Mouse (Mus musculus) kidney, adult 18-20 months (tissue): ENCODE results near the gene Pde11a.

Experiments
- DNase-seq: peaks from one replicate; pipeline ENCODE4 v3.0.0; 2021

Gene Pde11a

DNA sequence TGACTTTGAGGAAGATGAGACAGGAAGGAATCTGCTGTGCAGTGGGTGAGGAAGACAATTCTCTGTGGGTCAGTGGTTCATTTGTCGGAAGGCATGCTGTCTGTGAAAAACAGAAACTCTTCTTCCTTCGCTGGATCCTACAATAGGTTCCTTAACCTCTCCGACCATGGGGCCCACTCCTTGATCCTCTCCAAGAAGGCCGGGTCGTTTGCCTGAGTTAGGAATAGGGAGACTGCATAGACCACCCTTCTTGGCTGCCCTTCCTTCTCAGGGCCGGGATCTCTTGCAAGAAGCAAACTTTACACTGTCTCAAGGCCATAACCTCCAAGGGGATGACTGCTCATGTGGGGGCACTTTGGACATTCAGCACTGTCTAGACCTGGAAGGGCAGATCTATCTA lies 19.3 kb downstream of the Pde11a start:
- DNase-seq = no peak

DNA sequence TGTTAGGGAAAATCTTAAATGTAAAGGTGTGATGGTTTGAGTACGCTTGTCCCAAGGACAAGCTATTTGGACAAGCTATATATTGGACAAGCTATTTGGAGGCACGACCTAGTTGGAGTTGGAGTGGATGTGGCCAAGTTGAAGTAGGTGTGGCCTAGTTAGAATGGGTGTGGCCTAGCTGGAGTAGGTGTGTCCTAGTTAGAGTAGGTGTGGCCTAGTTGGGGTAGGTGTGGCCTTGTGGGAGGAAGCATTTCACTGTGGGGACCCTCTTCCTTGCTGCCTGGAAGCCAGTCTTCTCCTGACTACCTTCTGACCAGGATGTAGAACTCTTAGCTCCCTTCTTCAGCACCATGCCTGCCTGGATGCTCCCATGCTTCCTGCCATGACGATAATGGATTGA lies 50.9 kb downstream of the Pde11a start:
- DNase-seq = no peak

DNA sequence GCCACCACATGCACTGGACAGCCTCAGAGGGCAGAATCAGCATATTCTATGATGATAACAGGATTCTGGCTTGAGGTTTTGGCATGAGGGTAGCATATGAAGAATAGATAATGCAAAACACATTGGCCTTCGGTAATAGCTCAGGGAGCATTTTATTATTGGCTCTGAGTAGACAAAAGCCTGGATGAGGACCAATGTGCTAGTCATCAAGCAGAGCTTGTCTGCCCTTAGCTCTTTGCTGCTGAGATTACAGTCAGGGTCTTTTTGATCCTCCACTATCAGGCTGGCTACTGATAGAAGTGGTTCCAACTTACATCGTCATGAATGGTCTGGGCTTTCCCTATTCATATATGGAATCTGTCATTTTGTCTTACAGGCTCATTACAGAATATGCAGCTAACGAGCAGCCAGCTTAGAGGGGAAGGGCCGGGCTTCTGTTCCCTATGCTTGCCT lies 52.3 kb downstream of the Pde11a start:
- no peak for DNase-seq

DNA sequence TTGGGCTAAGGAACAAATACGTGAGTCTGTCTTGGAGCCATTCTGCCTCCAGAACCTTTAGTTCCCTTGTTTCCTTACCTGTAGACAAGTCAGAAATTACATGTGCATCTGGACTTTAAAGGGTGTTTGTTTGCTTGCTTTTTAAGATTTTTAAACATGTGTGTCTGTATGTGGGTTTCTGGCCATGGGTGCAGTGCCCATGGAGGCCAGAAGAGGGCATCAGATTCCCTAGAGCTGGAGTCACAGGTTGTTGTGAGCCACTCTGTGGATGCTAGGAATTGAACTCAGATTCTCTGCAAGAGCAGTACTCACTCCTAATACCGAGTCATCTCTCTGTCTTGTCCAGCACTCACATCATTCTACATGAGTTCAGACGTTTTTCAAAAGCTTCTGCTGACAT lies 53.4 kb downstream of the Pde11a start:
- no peak for DNase-seq

DNA sequence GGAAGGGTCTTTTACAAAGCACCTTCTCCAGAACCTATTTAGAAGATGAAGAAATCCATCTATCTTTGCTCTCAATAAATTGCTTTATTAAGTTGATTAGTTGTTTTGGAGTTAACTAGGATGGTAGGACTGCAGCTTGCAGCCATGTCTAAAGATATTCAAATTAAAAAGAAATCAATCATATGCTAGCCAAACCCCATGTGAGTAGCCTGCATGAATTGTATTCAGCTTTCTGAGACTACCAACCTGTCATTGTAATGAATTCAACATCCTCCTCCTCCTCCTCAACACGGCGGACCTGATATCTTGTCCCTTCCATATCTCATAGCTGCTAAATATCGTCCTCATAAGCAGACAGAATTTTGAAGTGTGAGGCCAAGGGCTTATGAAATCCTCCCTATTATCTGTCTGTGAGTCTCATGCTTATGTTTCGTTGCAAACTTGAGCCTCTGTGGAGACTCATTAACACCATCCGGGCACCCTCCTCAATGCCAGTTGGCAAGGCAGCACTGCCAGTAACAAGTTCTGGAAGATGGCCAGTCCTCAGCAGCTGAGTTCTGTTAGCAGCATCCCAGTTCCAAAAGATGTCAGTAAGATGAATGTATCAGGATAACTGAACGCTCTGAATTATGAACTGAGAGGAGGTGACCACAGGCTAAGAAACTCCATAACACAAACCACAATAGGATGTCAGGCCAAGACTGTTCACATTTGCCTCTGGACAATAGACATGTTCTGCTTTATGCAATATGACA lies 55.0 kb downstream of the Pde11a start:
- no peak for DNase-seq

DNA sequence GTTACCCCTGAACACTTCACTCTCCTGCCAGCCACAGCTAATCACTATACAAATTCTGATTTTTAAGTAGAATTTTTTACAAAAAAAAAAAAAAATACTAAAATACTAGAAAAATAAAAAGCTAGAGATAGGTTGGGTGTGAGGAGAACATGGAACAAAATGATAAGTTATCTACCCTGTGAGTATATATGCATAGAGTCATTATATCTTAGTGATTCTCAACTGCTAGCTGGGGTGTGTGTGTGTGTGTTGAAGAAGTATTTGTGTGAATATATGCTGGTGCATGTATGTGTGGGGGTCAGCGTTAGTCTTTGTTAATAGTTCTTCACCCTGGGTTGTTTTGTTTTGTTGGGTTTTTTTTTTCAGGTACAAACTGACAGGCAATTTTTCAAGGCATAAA lies 69.1 kb downstream of the Pde11a start:
- no peak for DNase-seq

DNA sequence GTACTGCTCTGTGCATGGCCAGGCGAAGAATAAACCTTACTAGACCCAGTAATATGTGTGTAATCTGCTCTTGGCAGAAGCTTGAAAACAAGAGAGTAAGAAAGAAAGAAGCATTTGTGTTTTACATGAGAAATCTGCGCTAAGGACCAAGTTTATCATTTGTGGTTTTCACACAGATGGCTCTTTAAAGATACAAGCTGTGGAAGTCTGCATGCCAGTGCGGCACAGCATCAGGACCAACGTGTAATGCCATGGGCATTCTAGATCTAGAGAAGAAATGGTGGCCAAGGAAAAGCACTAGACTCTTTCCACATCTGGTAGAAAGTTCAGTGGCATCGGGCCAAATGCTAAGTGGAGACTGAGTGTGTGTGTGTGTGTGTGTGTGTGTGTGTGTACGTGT lies 71.2 kb downstream of the Pde11a start:
- DNase-seq = no peak

DNA sequence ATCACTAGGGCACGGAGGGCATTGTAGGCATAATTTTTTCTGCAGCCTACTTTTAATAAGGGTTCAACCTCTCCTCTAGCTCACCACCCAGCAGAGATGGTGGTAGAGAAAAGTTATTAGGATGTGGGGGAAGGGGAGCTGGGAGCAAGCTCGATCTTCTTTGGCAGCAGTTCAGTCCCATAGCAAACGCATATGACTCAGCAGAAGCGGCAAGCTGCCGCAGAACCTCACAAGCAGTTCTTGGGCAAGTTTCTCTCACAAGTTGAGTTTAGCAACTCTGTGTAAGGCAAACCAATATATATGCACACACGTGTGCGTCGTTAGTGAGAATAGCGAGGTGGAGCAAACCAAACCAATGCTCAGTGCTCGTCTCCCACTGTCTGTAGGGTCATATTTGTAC lies 72.0 kb downstream of the Pde11a start:
- no peak for DNase-seq

DNA sequence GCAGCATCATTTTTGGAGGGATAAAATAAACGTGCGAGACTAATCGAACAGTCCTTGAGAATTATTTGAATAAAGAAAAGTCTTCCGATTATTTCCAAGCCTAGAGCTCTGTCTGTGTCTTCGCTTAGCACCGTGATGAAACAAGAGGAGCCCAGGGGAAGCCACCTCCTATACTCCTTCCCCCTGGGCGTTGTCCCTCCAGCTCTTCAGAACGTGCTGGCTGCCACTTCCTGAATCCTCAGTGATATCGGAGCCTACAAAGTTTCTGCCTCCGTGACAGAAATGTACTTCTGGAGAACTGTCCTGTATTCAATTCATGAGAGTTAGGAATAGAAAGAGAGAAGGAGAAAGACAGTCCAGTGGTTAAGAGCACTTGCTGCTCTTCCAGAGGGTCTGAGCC lies 74.3 kb downstream of the Pde11a start:
- no peak for DNase-seq

DNA sequence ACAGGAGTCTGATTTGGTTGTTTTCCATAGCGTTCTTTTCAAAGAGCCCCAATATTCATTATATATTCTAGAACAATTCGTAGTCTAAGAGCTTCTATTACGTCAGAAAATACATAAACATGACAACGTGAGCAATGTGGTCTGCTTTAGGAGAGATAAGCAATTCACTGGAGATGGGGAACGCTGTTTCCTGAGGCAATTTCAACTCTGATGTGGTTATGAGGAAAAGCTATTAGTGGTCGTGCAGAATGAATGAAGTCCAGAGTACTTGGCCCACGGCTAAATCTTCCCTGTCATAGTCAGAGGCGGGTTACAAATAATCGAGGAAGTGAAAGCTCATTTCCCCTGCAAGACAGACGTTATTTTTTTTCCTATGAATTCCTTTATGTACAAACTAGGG lies 75.9 kb downstream of the Pde11a start:
- no peak for DNase-seq

DNA sequence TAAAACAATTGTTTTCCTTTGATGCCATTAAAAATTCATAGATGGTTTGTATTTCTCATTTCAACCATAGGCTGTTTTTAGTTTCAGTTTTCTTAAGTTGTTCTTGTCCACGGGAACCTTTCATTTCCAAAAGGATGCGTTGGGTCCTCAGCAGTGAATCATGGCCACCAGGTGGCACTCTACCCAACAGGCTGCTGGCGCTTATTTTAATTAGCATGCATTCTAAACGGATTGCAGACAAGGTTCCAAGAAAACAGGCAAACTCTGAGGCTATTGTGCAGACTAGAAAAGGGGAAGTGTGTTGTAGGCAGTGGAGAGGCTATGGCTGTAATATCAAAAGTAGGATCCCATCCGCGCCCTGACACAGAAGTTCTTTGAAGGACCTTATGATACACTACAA lies 83.7 kb downstream of the Pde11a start:
- DNase-seq = peak; percentile 73

DNA sequence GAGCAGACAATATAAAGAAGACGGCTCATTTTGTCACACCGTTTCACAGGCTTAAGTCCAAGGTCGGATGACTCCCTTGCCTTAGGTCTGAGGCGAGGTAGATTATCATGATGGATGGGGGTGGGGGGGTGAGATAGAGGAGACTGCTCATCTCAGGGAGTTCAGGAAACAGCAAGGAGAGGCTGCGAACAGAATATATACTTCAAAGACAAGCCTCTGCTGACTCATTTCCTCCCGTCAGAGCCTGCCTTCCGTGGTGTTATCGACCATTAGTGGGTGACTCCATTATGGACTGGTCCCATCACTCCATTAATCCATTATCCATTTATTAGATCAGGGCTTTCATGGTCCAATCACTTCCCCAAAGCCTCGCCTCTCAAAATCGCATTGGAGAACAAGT lies 87.2 kb downstream of the Pde11a start:
- no peak for DNase-seq

DNA sequence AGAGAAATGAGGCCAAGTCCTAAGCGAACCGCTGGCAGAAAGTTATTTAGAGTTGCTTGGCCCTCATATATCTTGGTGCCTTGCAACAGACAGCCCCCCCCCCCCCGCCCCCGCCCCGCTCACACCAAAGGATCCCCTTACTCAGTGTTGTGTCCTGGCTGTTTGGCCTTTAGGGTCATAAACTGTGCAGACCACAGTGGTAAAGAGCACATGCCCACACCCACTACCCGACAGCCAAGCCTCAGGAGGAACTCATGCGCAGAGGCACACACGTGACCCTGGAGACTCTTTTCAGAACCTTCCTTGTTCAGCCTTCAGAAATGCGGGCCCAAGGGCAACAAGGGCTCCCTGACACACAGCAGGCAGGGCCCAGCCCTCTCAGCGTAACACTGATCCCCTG lies 90.3 kb downstream of the Pde11a start:
- no peak for DNase-seq

DNA sequence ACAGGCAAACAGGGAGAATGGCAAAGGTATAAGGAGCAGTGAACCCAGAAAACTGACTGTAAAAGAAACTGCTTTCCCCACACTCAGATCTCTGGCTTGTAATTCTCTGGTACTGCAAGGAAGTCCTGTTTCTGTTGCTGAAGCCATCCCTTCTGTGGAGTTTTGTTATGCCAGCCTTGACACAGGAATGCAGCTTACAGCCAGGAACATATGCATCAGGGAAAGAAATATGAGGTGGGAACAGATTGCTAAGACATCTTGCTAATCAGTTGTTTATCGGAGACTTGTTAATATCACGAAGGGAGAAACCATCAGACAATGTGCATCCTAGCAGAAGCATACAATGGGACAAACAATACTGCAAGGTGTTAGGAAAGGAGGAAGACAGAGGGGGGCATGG lies 99.4 kb downstream of the Pde11a start:
- no peak for DNase-seq

DNA sequence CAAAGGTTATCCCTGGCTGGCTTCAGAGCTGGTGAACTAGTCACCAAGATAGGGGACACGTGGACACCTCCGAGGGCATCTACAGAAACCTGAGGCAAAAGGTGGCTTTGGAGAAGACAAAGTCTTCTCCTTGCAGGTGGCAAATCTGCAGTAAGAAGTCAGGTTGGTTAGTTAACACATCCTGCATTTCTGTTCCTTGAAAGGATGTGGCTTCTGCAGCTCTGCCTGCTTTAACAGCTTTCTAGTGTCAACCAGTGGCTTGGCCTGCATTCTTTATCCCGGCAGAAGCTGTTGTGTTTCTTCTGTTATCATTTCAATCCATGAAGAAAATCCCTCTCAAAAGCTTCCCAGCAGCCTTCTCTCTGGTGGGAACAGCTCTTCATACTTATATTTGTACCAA lies 100.1 kb downstream of the Pde11a start:
- no peak for DNase-seq

DNA sequence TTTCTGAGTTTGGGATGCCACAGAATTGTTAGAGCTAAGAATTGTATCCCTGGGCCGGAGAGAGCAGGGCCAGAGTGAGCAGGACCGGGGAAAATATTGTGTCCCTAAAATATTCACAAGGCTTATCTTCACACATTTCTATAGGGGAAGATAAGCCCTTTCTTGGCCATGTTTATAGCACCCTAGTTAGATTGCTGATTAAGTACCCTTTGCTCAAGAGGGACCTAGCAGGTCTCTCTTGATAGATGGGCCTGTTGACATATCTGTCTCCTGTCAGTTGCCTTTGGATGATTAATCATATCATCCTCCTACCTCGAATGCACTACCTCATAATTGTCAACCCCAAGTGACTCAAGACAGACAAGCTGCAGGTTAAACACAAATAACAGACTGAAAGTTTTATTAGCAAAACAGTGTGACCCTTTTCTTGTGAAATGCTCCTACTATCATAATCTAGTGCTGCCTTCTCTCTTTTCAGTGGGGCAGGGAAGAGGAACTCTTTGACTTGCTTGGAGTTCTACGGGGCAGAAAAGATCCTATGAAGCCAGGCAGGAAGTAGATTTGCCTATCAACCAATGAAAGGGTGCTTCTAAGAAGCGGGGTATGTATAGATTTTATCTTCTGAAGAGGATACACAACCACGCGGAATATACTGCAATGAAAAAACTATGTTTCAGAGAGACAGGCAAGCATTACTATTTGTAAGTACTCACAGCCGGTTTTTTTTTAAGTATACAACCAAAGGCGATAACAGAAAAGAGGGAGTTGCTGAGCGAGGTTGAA lies 100.7 kb downstream of the Pde11a start:
- no peak for DNase-seq

DNA sequence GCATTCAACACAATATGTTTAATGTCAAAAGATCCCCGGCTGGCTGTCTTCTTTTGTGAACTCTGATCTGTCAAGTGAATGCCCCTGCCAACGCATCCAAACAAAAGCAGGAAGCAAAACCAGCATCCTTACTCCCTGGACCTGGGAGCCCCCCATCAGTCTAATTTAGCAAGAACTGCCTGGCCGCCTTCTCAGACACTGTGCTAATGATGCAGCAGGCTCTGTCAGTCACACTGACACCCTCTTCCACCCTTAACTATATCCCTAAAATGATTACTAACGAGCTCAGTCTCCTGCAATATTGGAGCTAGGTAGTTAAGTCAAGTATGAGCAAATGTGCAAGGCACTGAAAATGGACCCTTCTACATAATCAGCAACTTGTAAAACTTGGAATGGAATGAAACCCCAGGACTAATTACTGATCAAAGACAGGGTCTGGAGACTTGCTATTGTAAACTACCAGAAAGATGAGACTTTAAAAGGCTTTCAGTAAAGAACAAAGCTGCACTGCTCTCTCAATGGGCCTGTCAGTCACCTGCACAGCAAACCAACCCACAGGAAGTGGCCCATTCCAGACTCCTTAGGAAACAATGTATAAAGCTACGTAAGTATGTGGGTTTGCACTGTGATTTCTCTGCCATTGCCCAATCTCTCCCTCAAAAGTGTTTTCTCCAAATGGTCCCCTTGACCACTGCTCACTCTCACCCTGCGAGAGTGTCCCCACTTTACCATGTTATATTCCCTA lies 118.0 kb downstream of the Pde11a start:
- DNase-seq = no peak

DNA sequence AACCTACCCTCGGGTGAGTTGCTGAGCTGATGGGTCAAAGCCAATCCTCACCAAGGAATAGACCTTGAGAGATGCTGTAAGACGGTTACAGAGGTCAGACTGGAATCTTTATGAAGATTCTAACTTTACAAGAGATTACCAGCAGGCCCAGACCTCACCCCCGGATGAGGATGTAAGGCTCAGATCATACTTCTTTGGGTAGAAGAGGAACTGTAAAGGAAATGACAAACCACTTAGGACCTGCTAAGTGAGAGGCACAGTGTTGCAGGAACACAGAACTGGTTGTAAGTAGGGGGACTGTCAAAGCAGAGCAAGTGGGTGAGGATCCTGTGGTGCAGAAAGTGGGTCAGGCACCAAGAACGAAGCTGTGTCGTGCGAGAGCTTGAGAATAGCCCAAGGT lies 119.0 kb downstream of the Pde11a start:
- DNase-seq = no peak

DNA sequence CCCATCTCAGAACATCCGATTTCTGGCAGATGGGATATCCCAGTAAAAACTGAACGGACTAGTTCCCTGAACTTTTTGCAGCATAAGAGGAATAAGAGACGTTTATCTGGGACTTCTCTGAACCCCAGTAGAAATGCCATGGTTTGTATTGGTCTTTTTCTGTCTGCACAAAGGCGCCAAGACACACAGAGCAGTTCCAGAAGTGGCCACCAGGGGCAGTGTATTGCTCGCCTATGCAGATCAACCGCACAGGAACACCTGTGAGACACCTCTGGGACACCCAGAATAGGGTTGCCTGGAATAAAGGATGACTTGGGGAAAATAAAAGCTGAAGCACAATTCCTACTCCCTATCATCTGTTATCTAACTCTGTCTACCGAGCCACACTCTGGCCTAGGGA lies 122.4 kb downstream of the Pde11a start:
- DNase-seq = peak; percentile 15

DNA sequence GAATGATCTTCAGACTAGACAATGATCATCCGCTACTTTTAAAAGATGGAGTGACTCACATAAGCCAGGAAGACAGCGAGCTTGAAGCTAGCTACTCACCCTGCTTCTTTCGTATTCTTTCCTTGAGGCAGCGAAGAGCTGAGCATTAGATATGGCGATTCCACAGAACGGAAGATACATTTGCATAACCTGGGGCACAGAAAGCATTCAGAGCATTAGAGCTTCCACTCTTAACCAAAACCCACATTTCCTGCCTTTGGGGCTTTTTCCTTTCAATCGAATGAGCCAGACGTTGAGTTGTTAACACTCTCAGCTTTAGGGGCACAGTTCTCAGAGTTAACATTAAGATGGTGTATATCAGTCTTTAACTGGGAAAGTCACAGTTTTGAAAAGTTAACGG lies 123.4 kb downstream of the Pde11a start:
- DNase-seq = no peak

DNA sequence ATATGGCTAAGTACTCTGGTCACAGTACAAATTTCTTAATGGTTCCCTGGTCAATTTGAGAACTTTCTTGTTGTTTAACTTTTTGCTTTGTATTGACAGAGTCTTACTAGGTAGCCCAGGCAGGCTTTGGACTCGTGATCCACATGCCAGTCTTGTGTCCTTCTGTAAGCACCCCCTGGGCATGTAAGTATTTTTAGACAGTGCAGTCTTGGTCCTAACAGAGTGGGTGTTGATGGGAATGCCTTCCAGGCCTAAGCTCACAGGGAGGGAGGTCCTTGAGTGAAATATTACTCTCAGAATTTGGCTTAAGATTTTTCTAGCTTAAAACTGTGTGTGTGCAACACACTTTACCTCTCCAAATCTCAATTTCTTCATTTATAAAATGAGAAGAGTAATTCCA lies 153.4 kb downstream of the Pde11a start:
- DNase-seq = no peak

DNA sequence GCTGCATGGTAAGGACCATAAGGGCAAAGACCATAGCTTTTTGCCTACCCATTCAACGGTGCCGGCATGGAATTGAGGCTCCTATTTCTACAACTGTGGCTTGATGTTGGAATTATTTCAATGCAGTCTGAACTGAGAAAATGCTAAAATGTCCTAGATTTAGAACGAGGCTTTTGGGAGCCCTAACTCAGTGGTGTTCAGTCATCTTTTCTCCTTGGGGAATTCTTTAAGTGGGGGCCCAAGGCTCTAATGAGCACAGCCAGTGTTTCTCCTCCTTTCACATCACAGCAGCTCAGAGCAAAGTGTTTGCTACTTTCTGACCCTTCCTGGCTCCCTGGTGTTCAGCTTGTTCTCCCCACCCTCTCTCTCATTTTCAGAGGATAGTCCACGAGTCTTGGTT lies 175.8 kb downstream of the Pde11a start:
- no peak for DNase-seq

DNA sequence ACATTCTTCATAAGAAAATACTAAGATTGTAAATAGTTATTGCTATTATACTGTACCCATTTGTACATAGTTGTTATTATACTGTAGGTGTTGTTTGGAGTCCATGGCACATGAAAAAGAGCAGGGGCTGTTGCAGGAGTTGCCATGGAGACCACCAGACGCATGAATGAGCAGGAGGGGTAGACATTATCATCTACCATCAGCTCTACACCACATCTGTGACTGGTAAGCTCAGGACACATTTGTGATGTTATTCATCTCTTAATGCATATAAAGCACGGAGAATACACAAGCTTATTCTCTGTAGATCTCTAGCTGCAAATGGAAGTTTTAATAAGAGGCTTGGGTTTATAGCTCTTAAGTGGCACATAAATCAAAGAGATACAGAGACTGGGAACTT lies 179.6 kb downstream of the Pde11a start:
- no peak for DNase-seq

DNA sequence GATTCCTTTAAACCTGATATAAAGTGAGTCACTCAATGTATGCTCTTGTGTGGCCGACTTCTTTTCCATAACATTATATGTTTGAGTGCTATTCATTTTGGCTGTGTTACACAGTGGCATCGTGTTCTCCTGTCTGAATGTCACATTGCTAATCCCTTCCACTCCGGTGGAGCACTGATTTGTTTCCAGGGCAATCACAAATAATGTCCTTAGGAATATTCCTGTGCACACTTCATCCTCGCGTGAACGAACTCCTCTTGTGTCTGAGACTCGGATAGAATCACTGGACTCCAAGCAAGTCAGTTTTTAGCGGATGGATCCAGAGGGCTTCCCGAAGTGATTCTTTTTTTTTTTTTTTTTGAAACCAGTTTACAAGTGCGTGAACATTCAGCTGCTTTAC lies 197.4 kb downstream of the Pde11a start:
- DNase-seq = no peak
